Mouse (Mus musculus): Measurements from ENCODE around the gene Ovol1. TPM values are rescaled to one million over a fixed set of nuclear protein-coding genes. Genes with fewer than 3 reads are reported as not detected.
A peak's percentile ranks its signal among the peaks of the same experiment; 100 is the strongest.

Gene Ovol1
- polyA plus RNA-seq, 1 experiment from 2014 or later: 0.13 TPM

DNA sequence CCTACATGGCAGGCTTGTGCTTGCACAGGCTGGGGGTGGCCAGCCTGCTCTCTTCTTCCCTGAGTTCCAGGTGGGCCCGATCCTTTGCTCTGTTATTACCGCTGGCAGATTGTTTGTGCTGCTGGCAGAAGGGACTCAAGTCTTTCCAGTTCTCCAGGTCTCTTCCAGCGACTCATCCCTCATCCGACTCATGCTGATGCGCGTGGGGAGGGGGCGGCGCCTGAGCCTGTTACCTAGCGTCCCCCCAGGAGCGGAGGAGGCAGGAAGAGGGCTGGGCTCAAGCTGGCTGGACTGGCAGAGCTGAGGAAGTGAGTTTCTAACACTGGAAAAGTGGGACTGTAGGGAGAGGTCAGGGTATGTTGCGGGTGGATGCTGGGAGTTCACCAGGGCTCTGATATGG is 16.4 kb downstream of the Ovol1 start:
- Histone ChIP-seq H3K4me3 (no peak overlapping the region), H3K9ac (no peak overlapping the region), H3K36me3 (replicated peaks) (no peaks in the 10 kb centered on the region), H3K9me3 (no peaks in the 10 kb centered on the region), H3K4me2 (no peak overlapping the region), H3K4me1 (no peaks in the 10 kb centered on the region), H3K27me3 (replicated peaks) (no peaks in the 10 kb centered on the region), H3K27ac (no peak overlapping the region)
- ATAC-seq (replicated peaks): no peak
- 60% methylated on average over 11 of the region's 11 CpGs for WGBS

GRCm38 (mm10) chr19:5543362-5543761 is 17.1 kb downstream of the Ovol1 start:
- H3K9me3 ChIP-seq: no peaks in the 10 kb centered on the region
- H3K9ac ChIP-seq: no peak overlapping the region
- no peaks in the 10 kb centered on the region for H3K27me3 ChIP-seq (replicated peaks)
- no peaks in the 10 kb centered on the region for H3K36me3 ChIP-seq (replicated peaks)
- 89% methylated on average over 9 of the region's 9 CpGs for WGBS
- no peak overlapping the region for H3K4me3 ChIP-seq
- H3K4me2 ChIP-seq: no peak overlapping the region
- H3K4me1 ChIP-seq: no peaks in the 10 kb centered on the region
- no peak for ATAC-seq (replicated peaks)
- no peak overlapping the region for H3K27ac ChIP-seq

DNA sequence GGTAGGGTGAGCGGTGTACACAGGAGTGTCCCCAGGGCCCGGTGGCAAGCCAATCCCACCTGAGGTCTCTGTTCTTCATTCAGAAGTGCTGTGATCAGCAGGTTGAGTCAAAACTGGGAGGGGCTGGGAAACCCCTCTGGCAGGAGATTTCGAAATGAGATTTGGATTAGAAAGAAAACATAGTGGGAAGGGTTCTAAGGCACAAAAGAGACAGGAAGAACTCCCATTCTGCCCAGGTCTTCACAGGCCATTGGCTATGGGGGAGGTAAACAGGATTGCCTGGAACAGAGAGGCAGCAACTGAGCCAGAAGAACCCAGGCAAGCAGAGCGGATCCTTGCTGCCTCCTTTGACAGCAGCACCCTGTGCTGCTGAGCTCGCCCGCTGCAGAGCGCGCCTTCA is 21.7 kb downstream of the Ovol1 start:
- Histone ChIP-seq H3K9me3 (no peaks in the 10 kb centered on the region), H3K36me3 (replicated peaks) (no peaks in the 10 kb centered on the region), H3K4me1 (no peaks in the 10 kb centered on the region), H3K27ac (no peak overlapping the region), H3K4me3 (no peak overlapping the region), H3K4me2 (no peak overlapping the region), H3K27me3 (replicated peaks) (no peaks in the 10 kb centered on the region), H3K9ac (no peak overlapping the region)
- ATAC-seq (replicated peaks): no peak
- 68% methylated on average over 8 of the region's 8 CpGs for WGBS

DNA sequence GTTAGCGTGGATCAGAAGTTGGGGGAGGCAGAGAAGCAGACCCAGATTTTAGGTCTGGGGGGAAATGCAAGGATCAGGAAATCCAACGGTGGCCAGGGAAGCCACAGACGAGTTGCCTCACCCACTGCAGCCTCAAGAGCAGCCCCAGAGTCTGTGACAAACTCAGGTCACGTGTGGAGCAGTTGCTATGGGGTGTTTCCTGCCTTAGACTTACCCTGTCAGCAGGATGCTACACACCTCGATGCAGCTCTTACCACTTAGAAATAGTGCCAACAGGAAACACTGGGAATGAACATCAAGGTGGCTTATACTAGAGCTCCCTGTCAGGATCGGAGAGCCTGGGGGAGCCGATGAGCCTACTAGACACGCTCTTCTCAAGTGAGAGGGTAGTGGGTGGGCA is 27.9 kb downstream of the Ovol1 start:
- WGBS: 76% methylated on average over 8 of the region's 8 CpGs

DNA sequence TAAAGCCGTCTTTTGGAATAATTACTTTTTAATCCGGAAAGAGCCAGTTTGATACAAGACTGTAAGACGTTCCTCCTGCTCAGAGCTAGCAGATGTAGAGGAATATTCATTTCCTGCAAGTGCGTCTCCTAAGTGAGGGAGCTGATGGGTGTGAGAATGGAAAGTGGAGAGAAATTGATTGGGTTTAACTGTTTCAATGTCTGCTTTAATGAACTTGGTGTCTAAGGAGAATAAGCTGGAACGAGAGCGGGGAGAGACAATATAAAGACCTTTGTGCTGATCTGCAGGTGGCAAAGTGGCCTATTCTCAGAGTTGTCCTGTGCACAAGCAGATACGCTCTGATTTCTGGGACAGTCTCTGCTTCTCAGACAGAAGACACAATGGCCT is 30.3 kb downstream of the Ovol1 start:
- peaks cover 15% of the 10 kb centered on the region for H3K4me1 ChIP-seq
- 17% methylated on average over 7 of the region's 7 CpGs for WGBS
- H3K4me3 ChIP-seq: no peak overlapping the region
- peak overlapping the region; percentile 38; the same call in 1 of the 2 replicates for H3K4me2 ChIP-seq
- H3K9ac ChIP-seq: no peak overlapping the region; the same call in 1 of the 2 replicates
- H3K27me3 ChIP-seq (replicated peaks): no peaks in the 10 kb centered on the region
- no peaks in the 10 kb centered on the region for H3K9me3 ChIP-seq
- H3K36me3 ChIP-seq (replicated peaks): no peaks in the 10 kb centered on the region
- H3K27ac ChIP-seq: 0 out of 2 replicates have a peak overlapping the region, but pooled peaks have one; percentile 54
- ATAC-seq (replicated peaks): no peak

More for the DNA sequence above, 27.9 kb downstream of the Ovol1 start:
- Histone ChIP-seq H3K4me1 (peaks cover 15% of the 10 kb centered on the region), H3K27ac (no peak overlapping the region), H3K36me3 (replicated peaks) (no peaks in the 10 kb centered on the region), H3K9ac (no peak overlapping the region), H3K4me3 (no peak overlapping the region), H3K4me2 (no peak overlapping the region), H3K9me3 (no peaks in the 10 kb centered on the region), H3K27me3 (replicated peaks) (no peaks in the 10 kb centered on the region)
- ATAC-seq (replicated peaks): no peak

- Histone ChIP-seq H3K4me2 (peak overlapping the region; percentile 38), H3K9me3 (no peaks in the 10 kb centered on the region), H3K36me3 (replicated peaks) (no peaks in the 10 kb centered on the region), H3K4me3 (no peak overlapping the region), H3K9ac (no peak overlapping the region), H3K27me3 (replicated peaks) (no peaks in the 10 kb centered on the region), H3K27ac (peak overlapping the region; percentile 54; the same call in 1 of the 2 replicates), H3K4me1 (peaks cover 15% of the 10 kb centered on the region)
- 11% methylated on average over 20 of the region's 20 CpGs for WGBS
- peak; percentile 75; the same call in 1 of the 2 replicates for ATAC-seq (replicated peaks)
Observed at GRCm38 (mm10) chr19:5529325-5530137, 30.9 kb downstream of the Ovol1 start.

- no peak overlapping the region for H3K4me2 ChIP-seq
- H3K27me3 ChIP-seq (replicated peaks): no peaks in the 10 kb centered on the region
- peaks cover 9% of the 10 kb centered on the region for H3K4me1 ChIP-seq
- no peak overlapping the region for H3K27ac ChIP-seq
- no peak for ATAC-seq (replicated peaks)
- no peak overlapping the region for H3K9ac ChIP-seq
- no peak overlapping the region for H3K4me3 ChIP-seq
- H3K9me3 ChIP-seq: no peaks in the 10 kb centered on the region
- WGBS: 72% methylated on average over 5 of the region's 5 CpGs
- no peaks in the 10 kb centered on the region for H3K36me3 ChIP-seq (replicated peaks)
Observed at GRCm38 (mm10) chr19:5525204-5525603, 35.2 kb downstream of the Ovol1 start.

DNA sequence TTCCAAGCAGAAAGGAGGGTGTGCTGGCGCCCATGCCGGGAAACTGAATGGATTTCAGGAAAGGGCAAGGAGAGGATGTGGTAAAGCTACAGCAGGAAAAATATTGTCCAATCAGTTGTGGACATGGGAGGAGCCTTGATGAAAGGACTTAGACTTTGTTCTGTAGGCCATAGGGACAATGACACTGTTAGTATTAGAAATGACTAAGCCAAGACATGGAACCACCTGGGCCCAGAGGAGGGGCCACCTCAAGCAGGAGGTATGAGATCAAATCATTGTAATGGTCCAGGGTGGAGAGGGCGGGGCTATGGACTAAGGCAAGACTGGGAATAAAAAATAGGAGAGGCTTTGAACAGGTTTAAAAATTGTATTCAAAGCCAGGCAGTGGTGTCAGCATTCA is 41.7 kb downstream of the Ovol1 start:
- ATAC-seq (replicated peaks): no peak
- H3K27me3 ChIP-seq (replicated peaks): no peaks in the 10 kb centered on the region
- H3K4me1 ChIP-seq: no peaks in the 10 kb centered on the region
- H3K27ac ChIP-seq: no peak overlapping the region
- no peak overlapping the region for H3K4me2 ChIP-seq
- 88% methylated on average over 3 of the region's 3 CpGs for WGBS
- H3K36me3 ChIP-seq (replicated peaks): no peaks in the 10 kb centered on the region
- no peak overlapping the region for H3K4me3 ChIP-seq
- H3K9ac ChIP-seq: no peak overlapping the region
- no peaks in the 10 kb centered on the region for H3K9me3 ChIP-seq

DNA sequence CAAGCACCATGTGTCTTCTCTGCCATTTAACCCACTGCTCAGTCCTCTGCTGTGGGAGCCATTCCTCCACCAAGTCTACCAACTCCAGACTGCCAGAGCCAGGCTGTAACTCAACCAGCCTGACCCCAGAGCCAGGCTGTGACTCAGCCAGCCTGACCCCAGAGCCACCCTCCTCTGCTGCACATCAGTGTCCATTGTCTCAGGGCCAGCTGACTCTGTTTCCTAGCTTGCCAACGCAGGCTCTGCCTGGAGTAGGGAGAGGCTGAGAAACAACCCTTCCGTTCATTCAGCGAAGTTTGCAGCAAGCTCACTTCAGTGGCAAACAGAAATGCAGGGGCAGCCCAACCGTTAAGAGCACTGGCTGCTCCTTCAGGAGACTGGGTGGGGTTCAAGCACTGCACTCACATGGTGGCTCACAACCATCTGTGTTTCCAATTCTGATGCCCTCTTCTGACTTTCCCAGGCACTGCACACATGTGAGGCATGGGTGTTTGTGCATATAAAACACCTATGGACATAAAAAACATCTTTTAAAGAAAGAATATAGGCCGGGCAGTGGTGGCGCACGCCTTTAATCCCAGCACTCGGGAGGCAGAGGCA is 43.4 kb downstream of the Ovol1 start:
- ATAC-seq (replicated peaks): no peak
- H3K4me3 ChIP-seq: no peak overlapping the region
- H3K9me3 ChIP-seq: no peaks in the 10 kb centered on the region
- H3K27ac ChIP-seq: no peak overlapping the region
- WGBS: 82% methylated on average over 8 of the region's 8 CpGs
- no peak overlapping the region for H3K9ac ChIP-seq
- no peaks in the 10 kb centered on the region for H3K27me3 ChIP-seq (replicated peaks)
- H3K36me3 ChIP-seq (replicated peaks): no peaks in the 10 kb centered on the region
- H3K4me2 ChIP-seq: no peak overlapping the region
- 0 out of 2 replicates have a peak, but pooled peaks cover 6% of the 10 kb centered on the region for H3K4me1 ChIP-seq

DNA sequence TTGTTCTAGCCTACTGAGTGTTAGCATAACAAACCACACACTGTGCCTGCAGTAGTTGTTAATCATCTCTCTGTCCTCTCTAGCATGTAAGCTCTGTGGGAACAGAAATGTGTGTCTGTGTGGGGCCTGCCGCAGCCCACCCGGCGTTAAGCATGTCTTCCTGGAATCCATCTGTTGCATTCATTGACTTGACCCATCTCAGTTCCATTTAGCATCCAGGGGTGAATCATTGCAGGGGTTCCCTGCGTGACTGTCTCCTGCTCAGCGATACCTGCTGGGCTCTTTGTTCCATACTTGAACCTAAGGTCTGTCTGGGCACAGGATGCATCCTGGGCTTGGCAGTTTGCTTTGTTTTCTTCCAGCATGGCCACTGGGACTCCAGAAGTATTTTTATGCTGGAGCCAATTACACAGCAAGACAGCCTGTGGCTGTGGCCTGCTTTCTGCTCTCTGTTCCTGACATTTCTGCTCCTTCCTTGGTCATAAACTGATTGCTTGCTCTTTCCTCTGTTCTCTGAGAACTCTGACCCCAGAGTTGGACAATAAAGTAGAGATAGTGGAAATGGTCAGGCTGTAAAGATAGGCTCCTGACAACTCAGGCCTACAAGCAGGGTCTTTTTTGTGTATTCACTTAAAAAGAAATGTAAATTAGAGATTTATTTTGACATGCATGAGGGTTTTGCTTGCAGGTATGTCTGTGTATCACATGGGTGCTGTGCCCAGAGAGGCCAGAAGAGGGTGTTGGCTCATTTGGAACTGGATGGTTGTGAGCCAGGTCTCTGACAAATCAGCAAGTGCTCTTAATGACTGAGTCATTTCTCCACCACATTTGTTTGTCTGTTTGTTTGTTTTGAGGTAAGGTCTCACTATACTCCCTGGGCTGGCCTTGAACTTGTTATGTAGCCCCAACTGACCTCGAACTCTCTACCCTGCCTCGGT is 44.3 kb downstream of the Ovol1 start:
- H3K9ac ChIP-seq: no peak overlapping the region
- no peak overlapping the region for H3K4me2 ChIP-seq
- ATAC-seq (replicated peaks): no peak
- no peaks in the 10 kb centered on the region for H3K27me3 ChIP-seq (replicated peaks)
- no peak overlapping the region for H3K4me3 ChIP-seq
- H3K36me3 ChIP-seq (replicated peaks): no peaks in the 10 kb centered on the region
- peaks cover 8% of the 10 kb centered on the region for H3K4me1 ChIP-seq
- 78% methylated on average over 7 of the region's 7 CpGs for WGBS
- H3K27ac ChIP-seq: no peak overlapping the region
- no peaks in the 10 kb centered on the region for H3K9me3 ChIP-seq

GRCm38 (mm10) chr19:5513005-5513349 is 47.5 kb downstream of the Ovol1 start:
- Histone ChIP-seq H3K9me3 (no peaks in the 10 kb centered on the region), H3K4me2 (no peak overlapping the region), H3K27me3 (replicated peaks) (no peaks in the 10 kb centered on the region), H3K27ac (no peak overlapping the region), H3K36me3 (replicated peaks) (no peaks in the 10 kb centered on the region), H3K9ac (no peak overlapping the region), H3K4me1 (peaks cover 23% of the 10 kb centered on the region), H3K4me3 (no peak overlapping the region)
- no peak for ATAC-seq (replicated peaks)
- WGBS: 90% methylated on average over 3 of the region's 3 CpGs
